Mouse (Mus musculus): ENCODE measurements at regions not wholly inside any gene's neighbourhood (a gene's known extent, or its start where the extent isn't known, plus 50 kb on each side); places are given as distances from the start of the nearest gene placed in this dataset.

- TF ChIP-seq CTCF (IDR thresholded peaks at IDR 0.05; ENCODE audit: low read depth): no peak
- TF ChIP-seq EP300 (IDR thresholded peaks at IDR 0.05; ENCODE audit: low read depth): no peak
Observed at GRCm38 (mm10) chr10:37212350-37213035, 73.8 kb upstream of the Marcks start.
